Mouse (Mus musculus) brain, embryonic 14.5 days (tissue): ENCODE measurements at regions not wholly inside any gene's neighbourhood (a gene's known extent, or its start where the extent isn't known, plus 50 kb on each side); places are given as distances from the start of the nearest gene placed in this dataset.

Experiments used
- CTCF ChIP-seq: fragments of 200-500 bp; IDR thresholded peaks from 2 replicates; pipeline ENCODE4 v1.5.1; 2012; ENCODE audit warnings: inconsistent platforms, mild to moderate bottlenecking, moderate library complexity, borderline replicate concordance; ENCODE audit not compliant: insufficient read depth, insufficient read length; ENCODE audit errors: extremely low read depth
- POLR2A ChIP-seq: fragments of 200-500 bp; IDR thresholded peaks from 2 replicates; pipeline ENCODE4 v1.6.1; 2012; ENCODE audit warnings: mild to moderate bottlenecking, inconsistent platforms, borderline replicate concordance; ENCODE audit not compliant: poor library complexity, insufficient read depth, insufficient read length, severe bottlenecking; ENCODE audit errors: extremely low read depth

DNA sequence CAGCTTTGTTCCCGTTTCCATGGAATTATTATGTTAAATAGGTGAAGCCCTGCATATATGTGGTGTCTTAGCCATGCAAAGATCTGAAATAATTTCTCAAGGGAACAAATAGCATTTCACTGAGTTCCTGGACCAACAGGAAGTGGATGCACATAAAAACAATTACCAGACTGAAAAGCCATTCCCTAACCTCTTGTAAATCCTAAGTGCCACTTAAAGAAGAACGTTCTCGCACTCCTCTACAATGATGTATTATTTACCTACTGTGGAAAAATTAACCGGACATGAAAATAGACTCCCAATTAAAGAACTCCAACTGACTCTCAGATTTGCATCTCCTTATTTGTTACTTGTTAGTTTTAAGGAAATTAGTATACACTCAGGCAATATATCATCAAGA lies 288.9 kb upstream of the Cited2 start:
- TF ChIP-seq CTCF (no peak), POLR2A (no peak)
